Mouse (Mus musculus) layer of hippocampus, postnatal 10 days (tissue): Measurements from ENCODE around the gene Rad51d. TPM values are rescaled to one million over a fixed set of nuclear protein-coding genes. Genes with fewer than 3 reads are reported as not detected.
"Not testable (repeated sequence)": the region's sequence is repeated elsewhere in the genome, so short reads cannot be mapped to it uniquely, and the experiment has no call there.

Experiments
- DNase-seq, 2 experiments: peaks; one replicate each; pipeline ENCODE4 v3.0.0; 2021; ENCODE audit warnings: low spot score in 2 of 2
- long read RNA-seq: library from polyadenylated mRNA; stranded (forward); transcript quantifications from one replicate; pipeline ENCODE4 v2.0.0, GENCODE M21; 2023
- total RNA-seq, 2 experiments: library from RNA; stranded (reverse); gene quantifications; 2 replicates each; pipeline ENCODE4 v1.2.3; 2021

Gene Rad51d
- 1 to 10 TPM; 9.7 TPM for total RNA-seq
- long read RNA-seq, partial matches to known transcripts: 3 of 7 reads
- long read RNA-seq, other reads (novel, unspliced or antisense): 1 of 7 reads

GRCm38 (mm10) chr11:82890342-82890762, at the start of gene Rad51d:
Gene Rad51d (minus strand): TSS chr11:82890614.
- peak; percentile 91 to 94 for DNase-seq

- no peak for DNase-seq
Observed at GRCm38 (mm10) chr11:82933186-82933585, 42.8 kb upstream of the Rad51d start.

- DNase-seq: not testable (repeated sequence)
Observed at GRCm38 (mm10) chr11:82931671-82932450, 41.4 kb upstream of the Rad51d start.

DNA sequence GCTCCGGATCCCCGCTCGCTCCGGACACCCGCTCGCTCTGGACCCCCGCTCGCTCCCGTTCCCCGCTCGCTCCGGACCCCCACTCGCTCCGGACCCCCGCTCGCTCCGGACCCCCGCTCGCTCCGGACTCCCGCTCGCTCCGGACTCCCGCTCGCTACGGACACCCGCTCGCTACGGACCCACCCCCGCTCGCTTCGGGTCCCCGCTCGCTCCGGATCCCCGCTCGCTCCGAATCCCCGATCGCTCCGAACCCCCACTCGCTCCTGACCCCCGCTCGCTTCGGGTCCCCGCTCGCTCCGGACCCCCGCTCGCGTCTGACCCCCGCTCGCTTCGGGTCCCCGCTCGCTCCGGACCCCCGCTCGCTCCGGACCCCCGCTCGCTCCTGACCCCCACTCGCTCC, 40.7 kb upstream of the Rad51d start:
- not testable (repeated sequence) for DNase-seq

DNA sequence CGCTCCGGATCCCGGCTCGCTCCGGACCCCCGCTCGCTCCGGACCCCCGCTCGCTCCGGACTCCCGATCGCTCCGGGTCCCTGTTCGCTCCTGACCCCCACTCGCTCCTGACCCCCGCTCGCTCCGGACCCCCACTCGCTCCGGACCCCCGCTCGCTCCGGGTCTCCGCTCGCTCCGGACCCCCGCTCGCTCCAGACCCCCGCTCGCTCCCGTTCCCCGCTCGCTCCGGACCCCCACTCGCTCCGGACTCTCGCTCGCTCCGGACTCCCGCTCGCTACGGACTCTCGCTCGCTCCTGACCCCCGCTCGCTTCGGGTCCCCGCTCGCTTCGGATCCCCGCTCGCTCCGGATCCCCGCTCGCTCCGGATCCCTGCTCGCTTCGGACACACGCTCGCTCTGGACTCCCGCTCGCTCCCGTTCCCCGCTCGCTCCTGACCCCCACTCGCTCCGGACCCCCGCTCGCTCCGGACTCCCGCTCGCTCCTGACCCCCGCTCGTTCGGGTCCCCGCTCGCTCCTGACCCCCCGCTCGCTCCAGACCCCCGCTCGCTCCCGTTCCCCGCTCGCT, 40.1 kb upstream of the Rad51d start:
- DNase-seq: not testable (repeated sequence)

DNA sequence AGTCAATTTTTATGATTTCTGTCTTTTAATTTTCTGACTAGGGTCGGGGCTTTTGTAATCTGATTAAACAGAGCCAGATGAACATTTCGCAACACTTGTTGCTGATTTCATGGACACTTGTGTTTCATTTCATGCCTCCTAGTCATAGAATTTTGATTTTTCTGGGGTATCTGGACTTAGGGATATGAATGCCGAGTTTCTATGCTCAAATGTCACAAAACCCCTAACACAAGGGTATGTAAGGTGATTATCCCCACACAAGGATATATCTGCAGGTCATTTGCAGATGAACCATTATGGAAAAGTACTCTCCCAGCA, 39.2 kb upstream of the Rad51d start:
- no peak for DNase-seq

GRCm38 (mm10) chr11:82928897-82929632, 38.7 kb upstream of the Rad51d start:
- DNase-seq: no peak

DNA sequence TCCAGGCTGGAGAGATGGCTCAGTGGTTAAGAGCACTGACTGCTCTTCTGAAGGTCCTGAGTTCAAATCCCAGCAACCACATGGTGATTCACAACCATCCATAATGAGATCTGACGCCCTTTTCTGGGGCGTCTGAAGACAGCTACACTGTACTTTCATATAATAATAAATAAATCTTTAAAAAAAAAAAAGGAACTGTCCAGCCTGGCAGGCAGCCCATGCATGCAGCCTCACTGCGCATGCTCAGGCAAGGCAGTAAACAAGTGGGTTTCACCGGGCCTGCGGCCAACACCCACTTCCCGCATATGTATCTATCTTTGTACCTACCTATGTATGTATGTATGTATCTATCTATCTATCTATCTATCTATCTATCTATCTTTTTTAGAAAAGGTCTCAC, 33.5 kb upstream of the Rad51d start:
- DNase-seq: not testable (repeated sequence)

- no peak for DNase-seq
Observed at GRCm38 (mm10) chr11:82921691-82922090, 31.3 kb upstream of the Rad51d start.

DNA sequence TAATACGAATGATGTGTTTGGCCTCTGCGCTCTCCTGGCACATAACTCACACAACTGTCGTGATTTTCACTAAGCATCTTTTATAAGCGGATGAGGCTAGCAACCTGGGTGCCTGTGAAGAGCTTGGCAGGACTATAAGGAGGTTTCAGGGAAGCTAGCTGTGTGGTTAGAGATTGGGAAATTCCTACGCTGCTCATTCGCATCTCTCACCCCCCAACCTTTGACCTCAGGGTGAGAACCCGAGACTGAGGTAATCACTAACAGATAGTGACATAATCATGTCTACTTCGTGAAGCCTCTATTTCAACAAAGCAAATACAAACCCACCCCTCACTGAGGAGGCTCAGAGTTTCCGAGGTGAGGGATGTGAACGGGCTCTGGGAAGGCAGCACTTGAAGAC, 30.4 kb upstream of the Rad51d start:
- DNase-seq: no peak

GRCm38 (mm10) chr11:82914711-82915352, 24.4 kb upstream of the Rad51d start:
- peak; percentile 74 to 82 for DNase-seq

- no peak for DNase-seq
Observed at GRCm38 (mm10) chr11:82910679-82911389, 20.4 kb upstream of the Rad51d start.

DNA sequence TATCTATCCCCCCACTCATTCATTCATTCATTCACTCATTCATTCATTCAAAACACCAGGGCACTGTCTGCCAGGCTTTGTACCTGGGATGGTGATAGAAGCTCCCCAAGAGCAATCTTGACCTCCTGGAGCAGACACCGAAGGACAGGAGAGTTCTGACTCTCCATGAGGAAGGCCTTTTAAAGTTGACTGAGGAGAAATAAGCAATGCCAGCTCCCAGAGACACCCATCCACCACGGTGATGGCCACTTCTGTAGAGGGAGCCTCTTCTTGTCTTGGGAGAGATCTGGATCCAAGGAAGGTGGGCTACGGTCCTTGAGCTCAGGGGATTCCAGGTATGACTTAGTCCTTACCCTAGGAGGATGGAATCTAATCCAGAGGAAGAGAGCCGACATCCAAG, 19.8 kb upstream of the Rad51d start, which contains the start of gene Unc45b:
Gene Unc45b, plus strand, starts transcription at position 301 of the 400 bp plus-strand sequence.
- no peak for DNase-seq

DNA sequence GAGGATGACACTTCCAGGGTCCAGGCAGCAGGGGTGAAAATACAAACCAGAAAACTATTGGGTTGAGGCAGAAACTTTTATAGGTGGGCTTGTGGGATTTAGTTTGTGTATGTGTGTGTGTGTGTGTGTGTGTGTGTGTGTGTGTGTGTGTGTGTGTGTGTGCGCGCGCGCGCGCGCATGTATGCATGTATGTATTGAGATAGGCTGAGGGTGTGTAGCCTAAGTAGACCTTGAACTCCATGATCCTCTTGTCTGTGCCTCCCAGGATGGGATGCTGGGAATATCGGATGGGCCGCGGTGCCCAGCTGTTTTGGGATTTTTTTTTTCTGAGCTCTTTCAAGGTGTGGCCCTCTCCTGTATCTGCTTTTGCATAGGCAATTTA, 18.2 kb upstream of the Rad51d start:
- DNase-seq: no peak

DNA sequence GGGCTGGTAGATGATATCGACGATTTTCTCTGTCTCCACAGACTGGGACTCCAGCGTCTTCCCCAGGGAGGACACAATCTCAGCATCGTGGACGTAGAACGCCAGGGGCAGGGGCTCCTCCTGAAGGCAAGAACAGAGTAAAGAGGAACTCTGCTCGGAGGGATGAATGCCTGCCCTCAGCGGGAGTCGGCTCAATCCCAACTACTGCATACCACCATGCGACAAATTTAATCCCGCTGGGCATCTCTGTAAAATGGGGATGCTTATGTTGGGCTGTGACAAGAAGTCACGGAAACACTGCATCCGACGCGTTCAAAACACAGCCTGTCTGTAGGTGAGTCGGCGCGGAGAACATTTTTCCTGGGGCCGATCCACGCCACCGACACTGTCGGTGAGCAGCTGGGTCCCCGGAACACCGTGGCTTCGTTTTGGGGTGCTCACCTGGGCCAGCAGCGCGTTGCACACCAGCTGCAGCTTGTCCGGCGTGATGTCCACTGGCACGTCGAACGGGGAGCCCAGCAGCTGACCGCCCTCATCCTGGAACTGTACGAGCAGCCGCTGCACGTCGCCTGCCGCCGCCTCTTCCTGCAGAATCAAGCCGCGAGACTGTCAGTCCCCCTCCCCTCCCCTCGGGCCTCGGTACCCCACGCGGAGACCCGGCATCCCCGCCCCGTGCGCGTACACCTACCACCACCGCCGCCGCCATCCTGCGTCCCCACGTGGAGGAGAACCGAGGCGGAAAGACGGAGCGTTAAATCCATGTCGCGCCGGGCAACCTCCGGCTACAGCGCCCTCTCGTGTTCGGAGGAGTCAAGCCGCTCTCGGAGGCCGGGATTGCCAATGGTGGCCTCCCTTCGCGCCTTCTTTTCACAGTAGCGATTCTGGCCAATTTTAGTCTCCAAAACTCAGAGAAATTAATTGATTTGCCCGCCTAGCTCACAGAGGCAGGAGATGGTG, 17.5 kb upstream of the Rad51d start, which contains the start of gene Nle1:
Gene Nle1, minus strand, starts transcription at position 761 of the 957 bp plus-strand sequence.
- DNase-seq: peak; percentile 98

DNA sequence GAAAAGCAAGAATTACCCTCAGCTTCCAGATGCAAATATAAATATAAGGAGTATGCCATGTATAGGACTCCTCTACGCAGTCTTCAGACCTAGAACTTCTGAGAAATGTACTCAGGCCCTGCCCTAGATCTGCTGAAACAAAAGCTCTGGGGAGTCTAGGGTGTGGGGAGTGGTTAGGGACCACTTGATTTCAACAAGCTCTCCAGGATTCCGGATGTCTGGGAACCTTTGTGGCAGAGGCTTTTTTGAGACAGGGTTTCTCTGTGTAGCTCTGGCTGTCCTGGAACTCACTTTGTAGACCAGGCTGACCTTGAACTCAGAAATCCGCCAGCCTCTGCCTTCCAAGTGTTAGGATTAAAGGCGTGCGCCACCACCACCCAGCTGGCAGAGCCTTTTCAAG, 15.4 kb upstream of the Rad51d start:
- DNase-seq: no peak

DNA sequence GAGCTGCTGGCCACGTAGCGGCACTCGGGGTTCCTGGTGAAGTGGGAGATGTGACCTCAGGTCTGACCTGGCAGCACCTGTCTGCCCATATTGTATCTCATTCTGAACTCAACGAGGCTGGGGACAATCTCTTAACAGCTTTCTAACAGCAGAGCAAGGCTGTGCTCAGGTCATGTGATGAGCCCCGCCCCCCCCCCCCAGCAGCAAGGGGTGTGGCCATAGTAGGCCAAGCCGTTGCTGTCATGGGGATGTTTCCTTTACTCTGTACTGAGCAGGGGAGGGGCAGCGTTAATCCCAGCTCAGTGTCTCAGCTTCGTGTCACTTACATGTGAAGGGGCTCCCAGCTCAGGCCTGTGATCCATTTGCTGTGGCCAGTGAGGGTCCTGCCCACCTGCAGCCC, 14.5 kb upstream of the Rad51d start:
- DNase-seq: no peak

- DNase-seq: no peak
Observed at GRCm38 (mm10) chr11:82901606-82902310, 11.3 kb upstream of the Rad51d start.

GRCm38 (mm10) chr11:82899720-82900119, 9.3 kb upstream of the Rad51d start:
- DNase-seq: no peak
